Mouse (Mus musculus): ENCODE measurements at regions not wholly inside any gene's neighbourhood (a gene's known extent, or its start where the extent isn't known, plus 50 kb on each side); places are given as distances from the start of the nearest gene placed in this dataset.

- DNase-seq (ENCODE audit: low read depth, low spot score) = peak; percentile 28
These were observed 155.8 kb upstream of the Gm12830 start for GRCm38 (mm10) chr4:114665684-114666083.

- DNase-seq (ENCODE audit: low read depth, low spot score) = no peak
These were observed 155.1 kb upstream of the Gm12830 start for GRCm38 (mm10) chr4:114666238-114666978.

GRCm38 (mm10) chr4:114666979-114667328 lies 154.6 kb upstream of the Gm12830 start:
- DNase-seq (ENCODE audit: low read depth, low spot score) = no peak

GRCm38 (mm10) chr4:114672096-114672720 lies 149.3 kb upstream of the Gm12830 start:
- no peak for DNase-seq (ENCODE audit: low read depth, low spot score)

GRCm38 (mm10) chr4:114676908-114677898 lies 144.3 kb upstream of the Gm12830 start:
- no peak for DNase-seq (ENCODE audit: low read depth, low spot score)

- no peak for DNase-seq (ENCODE audit: low read depth, low spot score)
These were observed 143.2 kb upstream of the Gm12830 start for GRCm38 (mm10) chr4:114678053-114678941.

- DNase-seq (ENCODE audit: low read depth, low spot score) = no peak
These were observed 141.2 kb upstream of the Gm12830 start for GRCm38 (mm10) chr4:114680360-114680759.

GRCm38 (mm10) chr4:114682955-114683354 lies 138.6 kb upstream of the Gm12830 start:
- DNase-seq (ENCODE audit: low read depth, low spot score) = no peak

- DNase-seq (ENCODE audit: low read depth, low spot score) = no peak
These were observed 137.8 kb upstream of the Gm12830 start for GRCm38 (mm10) chr4:114683696-114684095.

- no peak for DNase-seq (ENCODE audit: low read depth, low spot score)
These were observed 136.6 kb upstream of the Gm12830 start for GRCm38 (mm10) chr4:114684844-114685382.

GRCm38 (mm10) chr4:114685454-114685853 lies 136.1 kb upstream of the Gm12830 start:
- DNase-seq (ENCODE audit: low read depth, low spot score) = no peak

- no peak for DNase-seq (ENCODE audit: low read depth, low spot score)
These were observed 135.4 kb upstream of the Gm12830 start for GRCm38 (mm10) chr4:114686091-114686490.

GRCm38 (mm10) chr4:114688356-114688972 lies 133.1 kb upstream of the Gm12830 start:
- no peak for DNase-seq (ENCODE audit: low read depth, low spot score)

- no peak for DNase-seq (ENCODE audit: low read depth, low spot score)
These were observed 132.6 kb upstream of the Gm12830 start for GRCm38 (mm10) chr4:114688973-114689371.

- DNase-seq (ENCODE audit: low read depth, low spot score) = no peak
These were observed 115.9 kb upstream of the Gm12830 start for GRCm38 (mm10) chr4:114705586-114705985.

- DNase-seq (ENCODE audit: low read depth, low spot score) = no peak
These were observed 111.2 kb upstream of the Gm12830 start for GRCm38 (mm10) chr4:114710182-114710909.

GRCm38 (mm10) chr4:114711082-114711481 lies 110.4 kb upstream of the Gm12830 start:
- DNase-seq (ENCODE audit: low read depth, low spot score) = no peak

GRCm38 (mm10) chr4:114712005-114712665 lies 109.4 kb upstream of the Gm12830 start:
- no peak for DNase-seq (ENCODE audit: low read depth, low spot score)

- no peak for DNase-seq (ENCODE audit: low read depth, low spot score)
These were observed 108.5 kb upstream of the Gm12830 start for GRCm38 (mm10) chr4:114712921-114713527.
